Mouse (Mus musculus) adipocyte (in vitro differentiated cells): ENCODE data around the gene Glis3.

Experiments
- DNase-seq: peaks from one replicate; pipeline ENCODE4 v3.0.0-alpha.2; 2016; ENCODE audit warnings: low spot score

Gene Glis3

GRCm38 (mm10) chr19:28531750-28532149 lies 148.1 kb downstream of the Glis3 start:
- peak; percentile 82 for DNase-seq

- peak; percentile 13 for DNase-seq
These were observed 149.0 kb downstream of the Glis3 start for GRCm38 (mm10) chr19:28530846-28531245.

GRCm38 (mm10) chr19:28529006-28529405 lies 150.9 kb downstream of the Glis3 start:
- no peak for DNase-seq

GRCm38 (mm10) chr19:28527446-28527845 lies 152.4 kb downstream of the Glis3 start:
- no peak for DNase-seq

GRCm38 (mm10) chr19:28525331-28525730 lies 154.5 kb downstream of the Glis3 start:
- peak; percentile 37 for DNase-seq

GRCm38 (mm10) chr19:28522289-28522688 lies 157.6 kb downstream of the Glis3 start:
- no peak for DNase-seq

GRCm38 (mm10) chr19:28520761-28521181 lies 159.1 kb downstream of the Glis3 start:
- no peak for DNase-seq

GRCm38 (mm10) chr19:28520128-28520745 lies 159.6 kb downstream of the Glis3 start:
- no peak for DNase-seq

GRCm38 (mm10) chr19:28519296-28519695 lies 160.6 kb downstream of the Glis3 start:
- no peak for DNase-seq

- no peak for DNase-seq
These were observed 161.0 kb downstream of the Glis3 start for GRCm38 (mm10) chr19:28518846-28519245.

GRCm38 (mm10) chr19:28518266-28518665 lies 161.6 kb downstream of the Glis3 start:
- DNase-seq, result peak; percentile 11

- no peak for DNase-seq
These were observed 162.3 kb downstream of the Glis3 start for GRCm38 (mm10) chr19:28517464-28518080.

GRCm38 (mm10) chr19:28516487-28516886 lies 163.4 kb downstream of the Glis3 start:
- no peak for DNase-seq

- DNase-seq, result no peak
These were observed 167.4 kb downstream of the Glis3 start for GRCm38 (mm10) chr19:28512475-28512874.

- no peak for DNase-seq
These were observed 168.0 kb downstream of the Glis3 start for GRCm38 (mm10) chr19:28511910-28512309.

GRCm38 (mm10) chr19:28505376-28505775 lies 174.5 kb downstream of the Glis3 start:
- no peak for DNase-seq

- no peak for DNase-seq
These were observed 176.9 kb downstream of the Glis3 start for GRCm38 (mm10) chr19:28503011-28503410.

GRCm38 (mm10) chr19:28500975-28501374 lies 178.9 kb downstream of the Glis3 start:
- no peak for DNase-seq

GRCm38 (mm10) chr19:28500505-28500904 lies 179.4 kb downstream of the Glis3 start:
- no peak for DNase-seq

GRCm38 (mm10) chr19:28499786-28500185 lies 180.1 kb downstream of the Glis3 start:
- DNase-seq, result no peak

GRCm38 (mm10) chr19:28495926-28496325 lies 184.0 kb downstream of the Glis3 start:
- no peak for DNase-seq

GRCm38 (mm10) chr19:28493605-28494260 lies 186.1 kb downstream of the Glis3 start:
- peak; percentile 6 for DNase-seq

GRCm38 (mm10) chr19:28478055-28478454 lies 201.8 kb downstream of the Glis3 start:
- no peak for DNase-seq
